Mouse (Mus musculus): ENCODE measurements at regions not wholly inside any gene's neighbourhood (a gene's known extent, or its start where the extent isn't known, plus 50 kb on each side); places are given as distances from the start of the nearest gene placed in this dataset.

DNA sequence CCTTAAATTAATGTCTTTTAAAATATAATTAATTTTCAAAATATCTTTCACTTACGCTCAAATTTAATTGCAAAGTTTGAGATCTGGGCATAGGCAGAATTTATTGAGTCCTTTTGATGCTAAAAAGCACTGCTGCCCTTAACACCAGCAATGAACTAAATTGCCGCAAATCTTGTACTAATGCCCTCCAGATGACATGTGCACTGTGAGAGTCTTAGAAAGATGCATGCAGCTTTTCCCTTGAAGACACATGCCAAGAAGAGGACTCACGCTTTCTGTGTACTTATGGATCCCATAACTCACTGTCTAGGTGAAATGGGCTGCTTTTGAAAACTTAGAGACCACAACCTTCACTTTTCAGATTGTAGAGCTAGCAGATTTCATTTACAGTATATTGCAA, 199.1 kb upstream of the Tox3 start:
- TF ChIP-seq CTCF (IDR thresholded peaks at IDR 0.05) = no peak
- TF ChIP-seq EP300 (IDR thresholded peaks at IDR 0.05) = no peak

All from lung, postnatal 0 days (tissue).